Mouse (Mus musculus): ENCODE measurements around the gene Tes.
"Not testable (repeated sequence)": the region's sequence is repeated elsewhere in the genome, so short reads cannot be mapped to it uniquely, and the experiment has no call there.

Tes gene

GRCm38 (mm10) chr6:17064936-17065790 is at the start of gene Tes:
Gene Tes (plus strand): TSS chr6:17065149.
- in situ Hi-C loops (cut with MboI; ENCODE audit: low sequenced_read_pairs): no loop called here

GRCm38 (mm10) chr6:17025886-17026285 is 39.1 kb upstream of the Tes start:
- in situ Hi-C loops (cut with MboI; ENCODE audit: low sequenced_read_pairs): loop anchor here (10.0 kb wide), 2 partner anchors 59 to 329 kb away; no protein-coding TSS in a partner anchor

DNA sequence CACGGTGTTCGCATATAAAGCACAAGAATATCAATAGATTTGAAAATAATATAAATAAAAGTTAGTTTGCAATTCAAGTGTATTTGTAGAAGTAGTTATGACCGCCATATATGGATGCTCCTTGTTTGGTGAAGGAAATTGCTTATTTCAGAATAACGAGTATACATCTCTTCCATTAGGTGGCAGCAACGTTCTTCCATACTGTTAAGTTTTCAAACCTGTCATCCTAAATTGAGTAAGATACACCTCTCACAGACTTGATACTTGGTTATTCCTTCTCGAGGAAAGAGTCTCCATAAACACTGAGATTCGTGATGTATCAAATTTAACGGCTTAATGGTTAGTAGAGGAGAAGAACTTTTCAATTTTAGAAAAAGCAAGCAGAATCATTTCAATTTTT is 37.4 kb upstream of the Tes start:
- in situ Hi-C loops (cut with MboI; ENCODE audit: low sequenced_read_pairs): loop anchor here (10.0 kb wide), 2 partner anchors 57 to 327 kb away; no protein-coding TSS in a partner anchor

GRCm38 (mm10) chr6:17028809-17029208 is 36.1 kb upstream of the Tes start:
- in situ Hi-C loops (cut with MboI; ENCODE audit: low sequenced_read_pairs): loop anchor here (10.0 kb wide), 2 partner anchors 56 to 326 kb away; no protein-coding TSS in a partner anchor

GRCm38 (mm10) chr6:17032231-17032728 is 32.7 kb upstream of the Tes start:
- in situ Hi-C loops (cut with MboI; ENCODE audit: low sequenced_read_pairs): no loop called here

DNA sequence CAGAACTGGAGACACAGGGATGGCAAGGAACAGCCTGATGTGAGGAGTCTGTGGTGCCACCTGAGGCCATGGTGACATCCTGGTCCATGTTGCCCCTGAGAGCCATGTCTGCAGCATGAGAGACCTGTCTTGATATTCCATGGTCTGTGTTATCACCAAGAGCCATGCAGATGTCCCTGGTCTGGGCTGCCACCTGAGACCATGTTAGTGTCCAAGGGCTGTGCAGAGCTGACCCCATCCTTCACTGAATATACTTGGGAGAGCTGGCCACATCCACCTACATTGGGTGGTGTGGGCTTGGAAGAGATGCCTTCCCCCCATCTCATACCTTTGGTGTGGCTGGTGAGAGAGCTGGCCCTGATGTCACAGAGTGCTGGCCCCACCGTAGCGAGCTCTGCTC is 30.9 kb upstream of the Tes start:
- in situ Hi-C loops (cut with MboI; ENCODE audit: low sequenced_read_pairs): no loop called here

- in situ Hi-C loops (cut with MboI; ENCODE audit: low sequenced_read_pairs): no loop called here
These were observed 29.7 kb upstream of the Tes start for GRCm38 (mm10) chr6:17035228-17035627.

DNA sequence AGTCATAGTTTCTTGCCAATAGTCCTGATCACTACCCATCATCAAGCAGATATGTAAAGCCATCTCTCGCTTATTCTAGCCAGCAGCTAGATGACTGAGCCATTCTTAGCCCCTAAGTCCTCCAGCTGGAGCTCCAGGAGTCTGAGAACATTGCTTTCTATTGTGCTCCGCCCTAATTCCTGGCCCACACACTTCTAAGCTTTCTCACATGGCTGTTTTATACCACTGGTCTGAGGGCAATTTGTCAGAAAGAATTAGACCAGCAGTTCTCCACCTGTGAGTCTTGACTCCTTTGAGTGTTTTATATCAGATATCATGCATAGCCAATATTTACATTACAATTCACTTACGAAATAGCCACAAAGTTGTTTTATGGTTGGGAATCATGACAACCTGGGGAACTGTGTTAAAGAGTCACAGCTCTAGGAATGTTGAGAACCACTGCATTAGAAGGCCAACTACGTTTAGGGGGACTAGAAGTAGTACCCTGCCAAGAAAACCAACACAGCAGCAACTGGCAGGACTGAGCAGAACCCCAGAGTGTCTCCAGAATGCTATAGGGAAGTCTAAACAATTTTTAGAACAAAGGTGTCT is 13.4 kb upstream of the Tes start:
- in situ Hi-C loops (cut with MboI; ENCODE audit: low sequenced_read_pairs): no loop called here

DNA sequence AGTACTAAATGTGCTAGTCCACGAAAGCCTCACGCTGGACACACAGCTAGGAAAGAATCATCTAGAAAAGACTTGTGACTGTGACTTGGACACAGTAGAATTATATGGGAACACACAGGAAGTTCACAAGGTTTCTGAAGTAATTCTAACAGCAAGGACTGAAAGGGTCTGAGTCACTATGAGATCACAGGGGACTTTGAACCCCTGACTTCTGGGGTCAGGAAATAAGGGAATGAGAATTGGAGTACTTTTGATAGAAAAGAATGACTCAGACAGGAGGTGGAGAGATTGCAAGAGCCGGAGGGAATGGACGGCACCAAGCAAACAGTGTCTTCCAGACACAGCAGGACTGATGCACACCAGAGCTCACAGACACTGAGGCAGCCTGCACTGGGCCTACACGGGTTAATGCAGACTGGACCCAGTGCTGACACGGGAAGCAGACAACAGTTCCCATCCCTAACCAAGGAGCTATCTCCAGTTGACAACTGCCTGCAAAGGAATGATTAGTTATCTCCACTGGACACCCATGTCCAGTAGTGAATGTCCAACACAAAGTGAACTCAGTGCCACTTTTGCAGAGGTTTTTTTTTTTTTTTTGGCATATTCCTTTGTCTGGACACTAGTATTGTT is 11.8 kb upstream of the Tes start:
- in situ Hi-C loops (cut with MboI; ENCODE audit: low sequenced_read_pairs): no loop called here

DNA sequence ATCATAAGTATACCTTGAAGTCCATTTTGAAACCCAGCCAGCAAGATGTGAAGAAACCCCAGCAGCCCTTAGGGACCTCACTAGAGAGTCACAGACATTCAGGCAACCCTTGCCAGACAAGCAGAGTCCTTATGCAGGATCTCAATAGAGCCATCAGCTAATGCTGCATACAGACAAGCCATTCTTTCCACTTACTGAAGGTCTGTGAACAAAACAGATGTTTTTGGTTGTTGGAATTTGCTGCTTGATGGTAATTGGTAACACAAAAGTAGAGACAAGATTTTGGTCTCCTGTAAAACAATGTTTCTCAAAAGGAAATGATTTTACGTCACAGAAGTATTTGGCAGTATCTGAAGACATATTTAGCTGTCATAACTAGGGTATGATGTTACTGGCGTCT is 10.2 kb upstream of the Tes start:
- in situ Hi-C loops (cut with MboI; ENCODE audit: low sequenced_read_pairs): no loop called here

DNA sequence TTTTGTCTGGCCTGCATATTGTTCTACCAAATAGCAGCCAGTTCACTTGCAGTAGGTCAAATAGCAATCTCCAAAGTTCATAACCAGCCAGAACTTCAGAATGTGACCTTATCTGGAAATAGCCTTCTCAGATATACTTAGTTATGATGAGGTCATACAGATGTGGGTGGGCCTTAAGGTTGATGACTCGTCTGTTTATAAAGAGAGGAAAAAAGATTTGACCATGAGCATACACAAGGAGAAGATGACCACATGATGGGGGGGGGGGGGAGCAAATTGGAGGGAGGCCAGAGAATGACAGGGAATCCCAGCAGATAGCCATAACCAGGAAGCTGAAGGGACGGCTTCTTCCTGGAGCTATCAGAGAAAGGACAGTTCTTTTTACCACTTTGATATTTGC is 9.3 kb upstream of the Tes start:
- in situ Hi-C loops (cut with MboI; ENCODE audit: low sequenced_read_pairs): no loop called here

DNA sequence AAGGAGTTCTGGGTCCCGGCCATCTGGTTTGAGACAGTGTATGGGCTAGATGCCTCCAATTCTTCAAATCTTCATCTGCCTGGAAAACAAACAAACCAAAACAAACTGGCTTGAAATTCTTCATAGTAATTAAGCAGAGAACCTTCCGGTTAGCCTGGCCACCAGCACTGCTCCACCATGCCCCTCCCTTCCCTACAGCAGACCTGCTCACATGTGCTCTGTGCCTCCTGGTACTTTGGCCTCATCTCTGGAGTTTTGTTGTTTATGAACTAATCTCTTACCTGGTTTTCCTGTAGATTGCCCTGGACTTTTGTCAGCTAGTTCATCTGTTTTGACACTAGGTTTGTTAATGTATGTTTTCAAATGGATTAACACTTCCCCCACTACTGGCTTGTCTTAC is 5.4 kb upstream of the Tes start:
- in situ Hi-C loops (cut with MboI; ENCODE audit: low sequenced_read_pairs): no loop called here

- in situ Hi-C loops (cut with MboI; ENCODE audit: low sequenced_read_pairs): no loop called here
These were observed 4.8 kb upstream of the Tes start for GRCm38 (mm10) chr6:17060154-17060553.

DNA sequence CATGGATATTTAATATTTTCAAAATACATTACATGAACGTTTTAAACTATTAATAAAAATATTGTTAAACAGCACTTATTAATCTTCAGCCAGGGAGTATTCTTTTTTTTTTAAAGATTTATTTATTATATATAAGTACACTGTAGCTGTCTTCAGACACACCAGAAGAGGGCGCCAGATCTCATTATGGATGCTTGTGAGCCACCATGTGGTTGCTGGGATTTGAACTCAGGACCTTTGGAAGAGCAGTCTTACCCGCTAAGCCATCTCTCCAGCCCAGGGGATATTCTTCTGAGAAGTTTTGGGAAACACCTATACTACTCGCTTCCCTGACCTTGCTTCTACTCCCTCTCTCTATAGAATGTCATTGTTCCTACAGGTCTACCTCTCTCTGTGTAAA is 3.1 kb upstream of the Tes start:
- in situ Hi-C loops (cut with MboI; ENCODE audit: low sequenced_read_pairs): not testable (repeated sequence)

- in situ Hi-C loops (cut with MboI; ENCODE audit: low sequenced_read_pairs): no loop called here
These were observed 2.6 kb upstream of the Tes start for GRCm38 (mm10) chr6:17062366-17062765.

- in situ Hi-C loops (cut with MboI; ENCODE audit: low sequenced_read_pairs): no loop called here
These were observed 831 bp downstream of the Tes start for GRCm38 (mm10) chr6:17065791-17066169.

GRCm38 (mm10) chr6:17066211-17066940 is 1.4 kb downstream of the Tes start:
- in situ Hi-C loops (cut with MboI; ENCODE audit: low sequenced_read_pairs): no loop called here

DNA sequence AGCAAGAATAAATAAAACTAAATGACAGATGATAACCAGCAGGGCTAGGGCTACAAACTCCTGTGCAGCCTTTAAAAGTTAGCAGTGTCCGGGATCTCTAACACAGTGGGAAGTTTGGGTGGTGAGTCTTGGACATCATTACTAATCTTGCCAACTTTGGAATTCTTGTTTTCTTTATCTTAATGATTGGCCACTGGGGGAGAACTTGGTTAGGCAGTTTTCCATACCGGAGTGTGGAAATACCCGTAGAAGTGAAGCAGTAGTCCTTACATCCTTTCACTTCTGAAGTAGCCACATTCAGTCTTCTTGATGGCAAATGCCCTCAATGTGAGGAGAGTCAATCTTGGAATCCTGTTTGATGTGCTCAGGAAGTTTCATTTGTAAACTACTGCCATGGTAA is 7.0 kb downstream of the Tes start:
- in situ Hi-C loops (cut with MboI; ENCODE audit: low sequenced_read_pairs): no loop called here

DNA sequence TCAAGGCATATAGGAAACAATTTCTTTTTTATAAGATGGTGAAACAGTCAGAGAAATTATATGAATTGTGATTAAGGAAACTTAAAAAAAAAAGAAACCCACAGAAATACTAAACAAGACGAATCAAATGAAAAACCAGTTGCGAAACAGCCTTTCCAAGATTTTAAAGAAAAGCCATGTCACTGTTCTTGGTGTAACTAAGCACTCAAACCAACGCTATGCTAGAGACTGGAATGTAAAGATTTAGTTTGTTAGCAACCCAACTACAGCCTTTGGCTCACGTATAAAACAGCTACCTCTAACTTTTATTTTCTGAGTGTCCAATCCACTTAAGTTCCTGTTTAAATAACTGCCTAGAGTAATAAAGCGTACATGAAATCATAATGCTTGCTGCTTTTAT is 7.4 kb downstream of the Tes start:
- in situ Hi-C loops (cut with MboI; ENCODE audit: low sequenced_read_pairs): no loop called here

DNA sequence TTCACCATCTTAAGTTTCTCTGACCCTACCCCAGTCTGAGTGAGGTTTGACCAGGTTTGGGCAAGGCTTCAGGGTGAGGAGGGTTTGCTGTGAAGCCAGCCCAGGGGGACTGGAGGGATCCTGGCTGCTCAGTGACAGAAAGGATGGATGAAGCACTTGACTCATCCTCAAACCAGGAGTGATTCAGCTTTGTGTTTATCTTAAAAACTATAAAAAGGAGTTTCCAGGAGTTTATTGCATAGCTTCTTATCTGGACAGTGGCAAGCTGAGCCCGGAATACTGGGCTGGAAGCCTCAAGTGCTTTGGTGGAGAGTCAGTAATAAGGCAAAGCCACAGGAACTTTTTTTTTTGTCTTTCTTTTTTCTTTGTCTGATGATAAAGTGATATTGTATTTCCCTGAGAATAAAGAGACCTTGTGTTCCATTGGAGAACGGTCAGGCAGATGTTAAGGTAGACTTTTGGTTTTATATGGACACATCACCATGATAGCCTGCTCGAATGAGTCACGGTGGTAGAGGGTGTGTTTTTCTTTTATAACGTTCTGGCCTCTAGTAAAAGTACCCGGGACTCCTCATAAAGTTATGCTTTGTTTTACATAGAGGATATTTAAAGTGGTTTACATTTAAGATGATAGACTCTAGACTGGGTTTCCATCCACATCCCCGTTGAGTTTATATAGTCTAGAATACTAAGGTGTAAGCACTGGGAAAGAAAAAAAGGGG is 8.0 kb downstream of the Tes start:
- in situ Hi-C loops (cut with MboI; ENCODE audit: low sequenced_read_pairs): no loop called here
